Mouse (Mus musculus): ENCODE measurements around the gene Gabrb3. TPM values are rescaled to one million over a fixed set of nuclear protein-coding genes. Genes with fewer than 3 reads are reported as not detected.

The Gabrb3 gene
- polyA plus RNA-seq, 1 experiment: not detected

DNA sequence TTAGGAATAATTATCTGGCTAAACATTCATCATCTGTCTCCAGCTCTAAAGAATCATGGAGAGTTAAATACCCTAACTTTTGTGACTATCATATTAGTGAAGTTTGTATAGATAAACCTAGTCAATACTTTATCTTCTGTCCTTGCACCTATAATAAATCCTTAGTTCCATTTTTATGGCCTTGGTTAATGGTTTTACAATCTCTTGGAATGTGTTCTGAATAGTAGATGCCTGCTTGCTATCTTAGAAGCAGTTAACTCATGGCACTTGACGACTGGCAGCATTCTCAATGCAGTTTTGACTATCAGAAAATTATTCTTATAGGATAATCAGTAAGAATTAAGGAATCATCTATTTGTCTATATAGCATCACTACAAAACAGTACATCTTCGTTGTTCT lies 368.0 kb downstream of the Gabrb3 start:
- Histone ChIP-seq H3ac (ENCODE audit: control insufficient read depth, insufficient read length) (no peak overlapping the region), H3K27me3 (ENCODE audit: control insufficient read depth, insufficient read depth, insufficient read length) (no peaks in the 10 kb centered on the region), H3K4me2 (ENCODE audit: low read depth) (no peak overlapping the region), H3K36me3 (ENCODE audit: control insufficient read depth, insufficient read depth) (no peaks in the 10 kb centered on the region), H3K4me3 (no peak overlapping the region), H3K79me2 (ENCODE audit: control insufficient read depth, insufficient read depth) (no peaks in the 10 kb centered on the region)
- TF ChIP-seq TCF3 (IDR thresholded peaks at IDR 0.05; ENCODE audit: insufficient read length, low read depth): no peak
- TF ChIP-seq POLR2AphosphoS2 (IDR thresholded peaks at IDR 0.05; ENCODE audit: insufficient read length, low read depth): no peak
- no peak for TF ChIP-seq REST (IDR thresholded peaks at IDR 0.05; ENCODE audit: insufficient read depth, insufficient read length)
- TF ChIP-seq MYOG (IDR thresholded peaks at IDR 0.05; ENCODE audit: control insufficient read depth in 1 of 3, insufficient read depth in 1 of 3, insufficient read length in 2 of 3, low read depth in 2 of 3): no peak
- no peak for TF ChIP-seq USF1 (IDR thresholded peaks at IDR 0.05; ENCODE audit: low read depth)
- TF ChIP-seq MYOD1 (IDR thresholded peaks at IDR 0.05; ENCODE audit: control insufficient read depth in 1 of 3, insufficient read length in 2 of 3, low read depth in 2 of 3): no peak
- no peak for TF ChIP-seq CEBPB (IDR thresholded peaks at IDR 0.05; ENCODE audit: insufficient read depth, poor library complexity, severe bottlenecking)
- no peak for TF ChIP-seq MAX (IDR thresholded peaks at IDR 0.05; ENCODE audit: low read depth)
- TF ChIP-seq SRF (IDR thresholded peaks at IDR 0.05; ENCODE audit: control insufficient read depth, insufficient read length, low read depth): no peak
- no peak for TF ChIP-seq POLR2A (IDR thresholded peaks at IDR 0.05; ENCODE audit: insufficient read length, low read depth)
- TF ChIP-seq E2F4 (IDR thresholded peaks at IDR 0.05; ENCODE audit: insufficient read depth): no peak
- no peak for TF ChIP-seq TCF12 (IDR thresholded peaks at IDR 0.05; ENCODE audit: insufficient read depth, poor library complexity, severe bottlenecking)

DNA sequence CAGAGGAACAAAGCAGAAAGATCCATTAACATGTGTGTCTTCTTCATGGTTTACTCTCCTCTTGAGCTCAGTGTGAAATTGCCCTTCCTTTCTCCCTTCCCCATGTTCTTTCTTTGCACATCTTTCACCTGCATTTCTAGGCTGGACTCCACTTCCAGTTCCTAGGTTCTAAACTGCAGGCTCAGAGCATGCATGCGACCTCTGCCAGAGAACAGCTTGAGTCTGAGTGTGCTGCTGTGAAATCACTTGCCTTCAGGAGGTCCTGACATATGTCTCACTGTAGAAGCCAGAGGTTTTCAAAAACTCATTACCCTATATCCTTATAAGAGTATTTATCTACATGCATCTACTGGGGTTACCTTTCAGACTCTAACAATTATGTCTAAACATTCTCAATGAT lies 383.8 kb downstream of the Gabrb3 start:
- H3ac ChIP-seq (ENCODE audit: control insufficient read depth, insufficient read length): no peak overlapping the region
- TF ChIP-seq POLR2A (IDR thresholded peaks at IDR 0.05; ENCODE audit: insufficient read length, low read depth): no peak
- no peak for TF ChIP-seq USF1 (IDR thresholded peaks at IDR 0.05; ENCODE audit: low read depth)
- TF ChIP-seq TCF3 (IDR thresholded peaks at IDR 0.05; ENCODE audit: insufficient read length, low read depth): no peak
- no peak for TF ChIP-seq MYOG (IDR thresholded peaks at IDR 0.05; ENCODE audit: control insufficient read depth in 1 of 3, insufficient read depth in 1 of 3, insufficient read length in 2 of 3, low read depth in 2 of 3)
- TF ChIP-seq REST (IDR thresholded peaks at IDR 0.05; ENCODE audit: insufficient read depth, insufficient read length): no peak
- TF ChIP-seq E2F4 (IDR thresholded peaks at IDR 0.05; ENCODE audit: insufficient read depth): no peak
- no peak for TF ChIP-seq TCF12 (IDR thresholded peaks at IDR 0.05; ENCODE audit: insufficient read depth, poor library complexity, severe bottlenecking)
- TF ChIP-seq SRF (IDR thresholded peaks at IDR 0.05; ENCODE audit: control insufficient read depth, insufficient read length, low read depth): no peak
- TF ChIP-seq MYOD1 (IDR thresholded peaks at IDR 0.05; ENCODE audit: control insufficient read depth in 1 of 3, insufficient read length in 2 of 3, low read depth in 2 of 3): no peak
- no peak for TF ChIP-seq MAX (IDR thresholded peaks at IDR 0.05; ENCODE audit: low read depth)
- H3K4me3 ChIP-seq: no peak overlapping the region
- no peaks in the 10 kb centered on the region for H3K79me2 ChIP-seq (ENCODE audit: control insufficient read depth, insufficient read depth)
- no peaks in the 10 kb centered on the region for H3K27me3 ChIP-seq (ENCODE audit: control insufficient read depth, insufficient read depth, insufficient read length)
- no peaks in the 10 kb centered on the region for H3K36me3 ChIP-seq (ENCODE audit: control insufficient read depth, insufficient read depth)
- H3K4me2 ChIP-seq (ENCODE audit: low read depth): no peak overlapping the region

DNA sequence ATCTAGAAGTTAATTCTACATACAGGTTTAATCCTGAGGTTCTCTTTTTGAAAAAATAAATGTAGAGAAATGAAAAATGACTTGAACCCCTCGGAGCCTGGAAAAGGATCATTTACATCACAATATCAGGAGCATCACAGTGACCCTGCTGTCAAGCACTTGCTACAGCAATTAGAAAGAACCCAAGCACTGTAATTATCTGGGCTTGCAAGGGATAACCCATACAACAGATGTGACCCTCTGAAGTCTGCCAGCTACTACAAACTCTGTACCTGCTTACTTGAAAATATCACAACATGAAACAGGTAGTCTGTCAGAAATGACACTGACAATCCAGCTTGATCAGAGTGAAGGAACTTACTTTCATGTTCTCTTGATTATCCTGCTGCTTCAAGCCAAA lies 394.2 kb downstream of the Gabrb3 start:
- TF ChIP-seq MYOG (IDR thresholded peaks at IDR 0.05; ENCODE audit: control insufficient read depth in 1 of 3, insufficient read depth in 1 of 3, insufficient read length in 2 of 3, low read depth in 2 of 3): no peak
- no peak for TF ChIP-seq POLR2AphosphoS2 (IDR thresholded peaks at IDR 0.05; ENCODE audit: insufficient read length, low read depth)
- no peak for TF ChIP-seq TCF3 (IDR thresholded peaks at IDR 0.05; ENCODE audit: insufficient read length, low read depth)
- no peak for TF ChIP-seq REST (IDR thresholded peaks at IDR 0.05; ENCODE audit: insufficient read depth, insufficient read length)
- TF ChIP-seq MAX (IDR thresholded peaks at IDR 0.05; ENCODE audit: low read depth): no peak
- no peak for TF ChIP-seq E2F4 (IDR thresholded peaks at IDR 0.05; ENCODE audit: insufficient read depth)
- TF ChIP-seq POLR2A (IDR thresholded peaks at IDR 0.05; ENCODE audit: insufficient read length, low read depth): no peak
- TF ChIP-seq MYOD1 (IDR thresholded peaks at IDR 0.05; ENCODE audit: control insufficient read depth in 1 of 3, insufficient read length in 2 of 3, low read depth in 2 of 3): no peak
- TF ChIP-seq SRF (IDR thresholded peaks at IDR 0.05; ENCODE audit: control insufficient read depth, insufficient read length, low read depth): no peak
- no peak for TF ChIP-seq TCF12 (IDR thresholded peaks at IDR 0.05; ENCODE audit: insufficient read depth, poor library complexity, severe bottlenecking)
- TF ChIP-seq CEBPB (IDR thresholded peaks at IDR 0.05; ENCODE audit: insufficient read depth, poor library complexity, severe bottlenecking): no peak
- no peak for TF ChIP-seq USF1 (IDR thresholded peaks at IDR 0.05; ENCODE audit: low read depth)
- Histone ChIP-seq H3K36me3 (ENCODE audit: control insufficient read depth, insufficient read depth) (no peaks in the 10 kb centered on the region), H3K79me2 (ENCODE audit: control insufficient read depth, insufficient read depth) (no peaks in the 10 kb centered on the region), H3K4me3 (no peak overlapping the region), H3K4me2 (ENCODE audit: low read depth) (no peak overlapping the region), H3K27me3 (ENCODE audit: control insufficient read depth, insufficient read depth, insufficient read length) (no peaks in the 10 kb centered on the region), H3ac (ENCODE audit: control insufficient read depth, insufficient read length) (no peak overlapping the region)

DNA sequence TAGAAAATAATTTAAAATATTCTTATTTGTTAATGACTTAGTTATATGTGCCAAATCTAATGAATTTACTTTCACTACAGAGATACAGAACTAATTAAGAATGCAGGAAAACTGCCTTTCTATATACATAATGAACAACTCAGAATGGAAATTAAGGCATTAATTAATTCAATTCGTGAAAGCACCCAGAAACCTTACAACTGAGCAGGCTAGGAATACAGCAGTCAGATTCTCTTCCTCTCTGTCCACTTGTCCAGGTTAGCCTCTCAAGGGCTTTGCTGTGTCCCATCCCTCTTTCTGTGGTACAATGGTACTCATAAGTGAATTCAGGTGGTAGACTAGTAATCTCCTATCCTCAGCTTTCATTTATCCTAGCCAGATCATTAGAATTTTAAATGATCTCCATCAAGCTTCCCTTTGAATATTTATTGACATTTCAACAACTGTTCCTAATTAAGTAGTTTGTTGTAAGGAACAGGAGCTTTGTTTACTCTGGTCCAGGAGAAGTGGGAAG lies 422.9 kb downstream of the Gabrb3 start:
- Histone ChIP-seq H3K79me2 (ENCODE audit: control insufficient read depth, insufficient read depth) (no peaks in the 10 kb centered on the region), H3K27me3 (ENCODE audit: control insufficient read depth, insufficient read depth, insufficient read length) (no peaks in the 10 kb centered on the region), H3ac (ENCODE audit: control insufficient read depth, insufficient read length) (no peak overlapping the region), H3K36me3 (ENCODE audit: control insufficient read depth, insufficient read depth) (no peaks in the 10 kb centered on the region), H3K4me2 (ENCODE audit: low read depth) (no peak overlapping the region), H3K4me3 (no peak overlapping the region)
- TF ChIP-seq MYOG (IDR thresholded peaks at IDR 0.05; ENCODE audit: control insufficient read depth in 1 of 3, insufficient read depth in 1 of 3, insufficient read length in 2 of 3, low read depth in 2 of 3) (no peak), USF1 (IDR thresholded peaks at IDR 0.05; ENCODE audit: low read depth) (no peak), POLR2A (IDR thresholded peaks at IDR 0.05; ENCODE audit: insufficient read length, low read depth) (no peak), POLR2AphosphoS2 (IDR thresholded peaks at IDR 0.05; ENCODE audit: insufficient read length, low read depth) (no peak), REST (IDR thresholded peaks at IDR 0.05; ENCODE audit: insufficient read depth, insufficient read length) (no peak), CEBPB (IDR thresholded peaks at IDR 0.05; ENCODE audit: insufficient read depth, poor library complexity, severe bottlenecking) (no peak), MAX (IDR thresholded peaks at IDR 0.05; ENCODE audit: low read depth) (no peak), SRF (IDR thresholded peaks at IDR 0.05; ENCODE audit: control insufficient read depth, insufficient read length, low read depth) (no peak), TCF12 (IDR thresholded peaks at IDR 0.05; ENCODE audit: insufficient read depth, poor library complexity, severe bottlenecking) (no peak), MYOD1 (IDR thresholded peaks at IDR 0.05; ENCODE audit: control insufficient read depth in 1 of 3, insufficient read length in 2 of 3, low read depth in 2 of 3) (no peak), E2F4 (IDR thresholded peaks at IDR 0.05; ENCODE audit: insufficient read depth) (no peak), TCF3 (IDR thresholded peaks at IDR 0.05; ENCODE audit: insufficient read length, low read depth) (no peak)
